Mouse (Mus musculus): ENCODE data around the gene Simc1.

DNA sequence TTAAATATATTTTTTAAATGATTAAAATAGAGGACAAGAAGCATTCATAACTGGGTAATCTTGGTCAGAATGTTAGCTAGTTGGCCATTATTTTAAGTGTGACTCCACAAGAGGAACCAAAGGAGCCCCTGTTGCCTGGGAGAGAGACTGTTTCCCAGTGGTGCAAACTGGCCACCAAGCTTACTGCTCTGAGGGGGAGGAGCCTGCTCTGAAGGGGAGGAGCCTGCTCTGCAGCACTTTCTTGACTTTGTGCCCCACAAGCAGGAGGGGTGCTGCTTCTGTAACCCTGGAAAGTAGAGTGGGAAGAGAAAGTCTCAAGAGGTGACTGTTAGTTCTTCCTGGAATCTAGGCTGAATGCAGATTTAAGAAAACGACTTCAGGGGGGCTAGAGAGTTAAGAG lies 65.7 kb downstream of the Simc1 start:
- TF ChIP-seq POLR2A (IDR thresholded peaks at IDR 0.05; ENCODE audit: low read depth, low read length) (no peak), CTCF (IDR thresholded peaks at IDR 0.05; ENCODE audit: extremely low read depth, insufficient read length, insufficient replicate concordance, low read depth, low read length) (no peak)

Measured in small intestine, adult 2 months (tissue).